Mouse (Mus musculus): ENCODE measurements around the gene Arxes2. TPM values are rescaled to one million over a fixed set of nuclear protein-coding genes. Genes with fewer than 3 reads are reported as not detected.
"Not testable (repeated sequence)": the region's sequence is repeated elsewhere in the genome, so short reads cannot be mapped to it uniquely, and the experiment has no call there.

Gene Arxes2
- polyA plus RNA-seq, 1 experiment from 2014 or later, result 222 TPM

DNA sequence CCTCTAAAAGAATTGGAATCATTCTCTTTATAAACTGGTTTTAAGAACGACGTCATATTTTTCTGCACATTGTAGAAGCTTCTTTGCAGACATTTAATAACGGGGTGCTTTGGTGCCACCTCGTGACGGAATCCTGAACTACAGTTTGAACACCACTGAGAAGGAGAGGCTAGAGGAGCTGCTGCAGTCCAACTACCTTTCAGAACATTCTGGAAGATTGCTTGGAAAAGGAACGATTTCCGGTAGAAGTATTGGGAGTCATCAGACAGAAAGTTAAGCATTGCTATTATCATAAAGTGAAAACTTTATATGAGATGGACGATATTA is 18.4 kb upstream of the Arxes2 start:
- H3K4me1 ChIP-seq (replicated peaks), result no peaks in the 10 kb centered on the region
- ATAC-seq (ENCODE audit: low read depth), result peak; percentile 47; the same call in 1 of the 2 replicates
- H3K36me3 ChIP-seq, result peaks cover 5% of the 10 kb centered on the region; the same call in 1 of the 2 replicates
- peak overlapping the region; percentile 44 for H3K4me2 ChIP-seq
- 0 out of 2 replicates have a peak overlapping the region, but pooled peaks have one; percentile 11 for H3K4me3 ChIP-seq
- no peak overlapping the region for H3K9ac ChIP-seq
- H3K27me3 ChIP-seq, result no peaks in the 10 kb centered on the region
- no peak overlapping the region for H3K27ac ChIP-seq (replicated peaks)
- no peaks in the 10 kb centered on the region for H3K9me3 ChIP-seq
- 24% methylated on average over 8 of the region's 8 CpGs for WGBS

DNA sequence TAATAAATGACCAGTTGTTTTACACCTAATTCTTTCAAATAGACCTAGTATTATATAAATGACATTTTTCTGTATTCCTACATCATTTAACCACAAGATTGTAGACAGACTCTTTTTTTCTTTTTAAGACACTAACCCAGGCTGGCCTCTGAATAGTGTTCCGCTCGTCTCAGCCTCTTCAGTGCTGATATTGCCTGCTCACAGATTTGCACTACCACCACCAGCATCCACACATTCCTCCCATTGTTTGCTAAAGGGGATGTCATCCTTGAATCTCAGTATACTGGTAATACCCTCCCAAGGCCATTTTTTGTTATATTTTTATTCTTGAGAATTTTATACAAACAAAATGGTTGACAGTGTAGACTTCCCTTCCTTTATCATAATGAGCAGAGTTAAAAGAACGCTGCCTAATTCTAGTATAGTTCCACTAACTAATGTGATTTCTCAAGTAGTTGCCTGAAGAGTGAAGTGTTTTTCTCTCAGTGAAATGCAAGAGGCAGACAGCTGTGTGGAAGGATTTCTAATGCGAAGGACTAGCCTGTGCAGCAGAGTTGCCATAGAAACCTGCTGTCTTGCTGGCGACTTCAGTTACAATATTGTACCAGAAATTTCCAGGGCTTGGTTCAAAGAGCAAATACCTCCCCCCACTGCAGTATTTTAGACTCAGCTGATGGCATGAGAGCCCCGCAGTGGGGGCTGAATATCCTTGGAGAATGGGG is 8.9 kb upstream of the Arxes2 start:
- H3K4me3 ChIP-seq, result no peak overlapping the region
- ATAC-seq (ENCODE audit: low read depth), result no peak
- no peak overlapping the region for H3K4me2 ChIP-seq
- H3K9ac ChIP-seq, result no peak overlapping the region
- H3K27ac ChIP-seq (replicated peaks), result 0 out of 2 replicates have a peak overlapping the region, but pooled peaks have one; percentile 9
- no peaks in the 10 kb centered on the region for H3K27me3 ChIP-seq
- 51% methylated on average over 6 of the region's 6 CpGs for WGBS
- no peaks in the 10 kb centered on the region for H3K4me1 ChIP-seq (replicated peaks)
- no peaks in the 10 kb centered on the region for H3K36me3 ChIP-seq
- no peaks in the 10 kb centered on the region for H3K9me3 ChIP-seq

DNA sequence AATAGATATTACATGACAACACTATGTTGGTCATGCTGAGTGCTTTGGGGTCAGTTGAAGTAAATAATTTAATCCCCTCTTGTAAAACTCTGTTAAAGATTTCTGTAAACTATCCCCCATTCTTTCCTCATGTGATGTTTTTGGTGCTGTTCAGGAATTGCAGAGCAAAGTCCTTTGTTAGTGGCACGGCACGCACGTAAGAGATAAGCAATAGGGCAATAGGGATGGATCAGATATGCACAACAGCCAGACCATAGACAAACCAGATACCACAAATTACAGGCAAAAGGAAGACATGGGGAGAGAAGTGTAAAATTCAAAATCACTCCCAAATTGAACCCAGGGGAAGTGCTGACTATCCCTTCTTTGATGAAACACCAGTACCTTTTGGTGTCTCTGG is 7.4 kb upstream of the Arxes2 start:
- WGBS, result 97% methylated on average over 3 of the region's 3 CpGs
- no peak overlapping the region for H3K9ac ChIP-seq
- no peaks in the 10 kb centered on the region for H3K9me3 ChIP-seq
- no peaks in the 10 kb centered on the region for H3K27me3 ChIP-seq
- no peak overlapping the region for H3K4me2 ChIP-seq
- H3K4me1 ChIP-seq (replicated peaks), result no peaks in the 10 kb centered on the region
- no peak overlapping the region for H3K4me3 ChIP-seq
- no peaks in the 10 kb centered on the region for H3K36me3 ChIP-seq
- no peak for ATAC-seq (ENCODE audit: low read depth)
- H3K27ac ChIP-seq (replicated peaks), result no peak overlapping the region

DNA sequence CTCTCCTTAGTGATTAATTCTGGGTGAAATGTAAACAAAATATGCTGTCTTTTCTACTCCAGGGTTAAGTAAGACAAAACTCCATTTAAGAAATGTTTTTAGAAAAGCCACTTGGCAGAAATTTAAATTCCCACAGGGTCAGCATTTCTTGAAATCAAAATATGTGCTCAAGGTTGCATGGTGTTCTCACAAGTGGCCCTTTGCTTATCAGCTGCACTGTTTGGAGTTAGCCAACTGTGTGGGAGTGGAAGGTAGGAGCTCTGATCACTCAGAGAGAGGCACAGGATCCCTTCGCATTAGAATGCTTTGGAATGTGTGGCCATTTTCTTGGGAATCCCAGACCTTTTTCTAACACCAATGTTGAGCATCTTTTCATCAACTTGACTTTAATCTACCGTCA is 3.0 kb upstream of the Arxes2 start:
- no peak overlapping the region for H3K27ac ChIP-seq (replicated peaks)
- no peak overlapping the region for H3K9ac ChIP-seq
- no peak for ATAC-seq (ENCODE audit: low read depth)
- WGBS, result 76% methylated on average over 2 of the region's 2 CpGs
- peaks cover 2% of the 10 kb centered on the region; the same call in 1 of the 2 replicates for H3K4me1 ChIP-seq (replicated peaks)
- no peak overlapping the region for H3K4me2 ChIP-seq
- no peaks in the 10 kb centered on the region for H3K9me3 ChIP-seq
- no peaks in the 10 kb centered on the region for H3K27me3 ChIP-seq
- H3K4me3 ChIP-seq, result no peak overlapping the region
- H3K36me3 ChIP-seq, result no peaks in the 10 kb centered on the region

DNA sequence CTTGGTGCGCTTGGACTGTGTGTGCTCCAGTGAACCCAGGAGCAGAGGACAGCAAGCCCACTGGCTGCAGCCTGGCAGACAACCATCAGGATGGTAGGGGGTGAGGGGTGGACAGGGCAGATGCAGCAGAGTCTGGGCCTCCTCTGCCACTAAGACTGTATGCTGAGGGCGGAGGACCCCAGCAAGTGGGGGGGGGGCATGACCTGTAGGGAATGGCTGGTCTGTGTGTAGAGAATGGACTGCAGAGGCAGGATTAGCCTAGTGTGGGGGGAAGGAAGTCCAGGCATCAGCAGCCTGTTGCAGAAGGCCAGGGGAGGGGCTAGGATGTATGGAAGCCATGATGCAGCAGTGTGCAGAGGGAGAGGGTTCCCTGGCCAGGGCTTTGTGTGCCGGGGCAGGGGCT is 431 bp upstream of the Arxes2 start:
- not testable (repeated sequence) for H3K27me3 ChIP-seq; H3K4me1 ChIP-seq (replicated peaks); H3K27ac ChIP-seq (replicated peaks); H3K4me3 ChIP-seq; H3K9me3 ChIP-seq; H3K9ac ChIP-seq; H3K36me3 ChIP-seq
- 38% methylated on average over 2 of the region's 3 CpGs for WGBS
- ATAC-seq (ENCODE audit: low read depth), result peak; percentile 95
- H3K4me2 ChIP-seq, result peak overlapping the region; percentile 26; the same call in 1 of the 2 replicates

DNA sequence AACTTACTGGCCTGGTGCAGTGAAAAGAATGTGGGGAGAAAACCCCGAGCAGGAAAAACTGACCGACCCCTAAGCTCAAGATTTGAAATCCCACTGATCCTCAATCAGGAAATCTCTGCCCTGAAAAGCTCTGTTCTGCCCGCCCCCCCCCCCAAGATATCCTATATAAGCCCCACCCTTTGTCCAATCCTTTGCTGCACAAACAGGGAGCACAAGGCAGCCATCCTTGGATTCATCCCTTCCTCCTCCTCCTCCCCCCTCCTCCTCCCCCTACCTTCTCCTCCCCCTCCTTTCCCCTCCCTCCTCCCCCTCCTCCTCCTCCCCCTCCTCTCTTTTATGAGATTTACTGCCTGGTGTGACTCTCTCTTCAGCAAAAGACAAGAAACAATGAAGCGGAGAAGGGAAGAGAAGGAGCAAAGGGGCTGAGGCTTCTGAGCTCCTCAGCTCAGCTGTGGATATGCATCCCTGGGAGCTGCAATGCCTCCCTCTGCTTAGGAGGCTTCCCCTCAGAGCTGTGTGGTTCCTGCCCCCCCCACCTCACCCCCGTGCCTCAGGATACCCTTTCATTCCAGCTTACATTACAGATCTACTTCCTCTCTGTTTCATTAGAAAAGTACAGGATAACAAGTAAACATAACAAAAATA is 13.7 kb downstream of the Arxes2 start:
- H3K27ac ChIP-seq (replicated peaks), result 0 out of 2 replicates have a peak overlapping the region, but pooled peaks have one; percentile 38
- H3K27me3 ChIP-seq, result no peaks in the 10 kb centered on the region
- H3K4me1 ChIP-seq (replicated peaks), result no peaks in the 10 kb centered on the region; the same call in 1 of the 2 replicates
- peak; percentile 63 for ATAC-seq (ENCODE audit: low read depth)
- no peaks in the 10 kb centered on the region for H3K36me3 ChIP-seq
- no peaks in the 10 kb centered on the region for H3K9me3 ChIP-seq
- H3K9ac ChIP-seq, result no peak overlapping the region
- no peak overlapping the region for H3K4me3 ChIP-seq
- no peak overlapping the region for H3K4me2 ChIP-seq
- WGBS, result 39% methylated on average over 4 of the region's 5 CpGs

DNA sequence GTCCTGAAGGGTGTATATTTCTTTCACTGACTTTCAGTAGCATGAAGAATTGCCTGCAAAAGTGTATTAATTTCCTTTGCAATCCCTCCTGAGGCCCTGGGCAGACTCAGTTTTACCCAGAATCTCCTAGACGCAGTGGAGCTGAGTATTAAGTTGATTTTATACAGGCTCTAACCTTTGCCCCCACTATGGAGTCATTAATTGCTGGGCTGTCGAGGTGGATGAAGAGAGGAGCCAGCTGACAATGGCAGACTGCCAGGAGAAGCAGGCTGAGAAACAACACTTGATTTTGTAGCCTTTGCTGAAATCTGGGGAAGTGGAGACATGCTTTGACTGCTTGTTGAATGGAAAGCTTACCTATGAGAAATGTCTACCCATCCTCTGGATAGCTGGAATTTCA is 20.8 kb downstream of the Arxes2 start:
- peaks cover 8% of the 10 kb centered on the region; the same call in 1 of the 2 replicates for H3K4me1 ChIP-seq (replicated peaks)
- H3K27me3 ChIP-seq, result no peaks in the 10 kb centered on the region
- WGBS, result 20% methylated on average over 2 of the region's 2 CpGs
- no peaks in the 10 kb centered on the region for H3K36me3 ChIP-seq
- H3K4me3 ChIP-seq, result no peak overlapping the region
- no peak overlapping the region for H3K4me2 ChIP-seq
- H3K9ac ChIP-seq, result no peak overlapping the region
- no peak for ATAC-seq (ENCODE audit: low read depth)
- no peak overlapping the region for H3K27ac ChIP-seq (replicated peaks)
- H3K9me3 ChIP-seq, result no peaks in the 10 kb centered on the region

DNA sequence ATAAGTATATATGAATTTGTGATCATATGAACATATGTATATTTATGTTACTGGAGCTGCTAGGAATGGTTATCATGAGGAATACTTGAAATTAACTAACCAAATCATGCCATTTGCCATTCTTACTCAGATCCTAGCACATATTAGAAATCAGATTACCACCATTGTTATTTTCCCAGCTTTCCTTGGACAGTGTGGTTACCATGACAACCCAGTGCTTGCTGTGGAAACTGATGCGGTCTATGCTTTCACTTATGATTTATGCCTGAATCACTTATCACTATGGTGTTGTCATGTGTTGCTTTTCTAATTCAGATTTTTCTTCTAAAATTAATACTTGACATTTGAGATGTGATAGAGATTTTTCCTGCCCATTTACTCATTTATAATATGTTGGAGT is 36.7 kb downstream of the Arxes2 start:
- ATAC-seq (ENCODE audit: low read depth), result no peak
- Histone ChIP-seq H3K4me2 (no peak overlapping the region), H3K9me3 (no peaks in the 10 kb centered on the region)

DNA sequence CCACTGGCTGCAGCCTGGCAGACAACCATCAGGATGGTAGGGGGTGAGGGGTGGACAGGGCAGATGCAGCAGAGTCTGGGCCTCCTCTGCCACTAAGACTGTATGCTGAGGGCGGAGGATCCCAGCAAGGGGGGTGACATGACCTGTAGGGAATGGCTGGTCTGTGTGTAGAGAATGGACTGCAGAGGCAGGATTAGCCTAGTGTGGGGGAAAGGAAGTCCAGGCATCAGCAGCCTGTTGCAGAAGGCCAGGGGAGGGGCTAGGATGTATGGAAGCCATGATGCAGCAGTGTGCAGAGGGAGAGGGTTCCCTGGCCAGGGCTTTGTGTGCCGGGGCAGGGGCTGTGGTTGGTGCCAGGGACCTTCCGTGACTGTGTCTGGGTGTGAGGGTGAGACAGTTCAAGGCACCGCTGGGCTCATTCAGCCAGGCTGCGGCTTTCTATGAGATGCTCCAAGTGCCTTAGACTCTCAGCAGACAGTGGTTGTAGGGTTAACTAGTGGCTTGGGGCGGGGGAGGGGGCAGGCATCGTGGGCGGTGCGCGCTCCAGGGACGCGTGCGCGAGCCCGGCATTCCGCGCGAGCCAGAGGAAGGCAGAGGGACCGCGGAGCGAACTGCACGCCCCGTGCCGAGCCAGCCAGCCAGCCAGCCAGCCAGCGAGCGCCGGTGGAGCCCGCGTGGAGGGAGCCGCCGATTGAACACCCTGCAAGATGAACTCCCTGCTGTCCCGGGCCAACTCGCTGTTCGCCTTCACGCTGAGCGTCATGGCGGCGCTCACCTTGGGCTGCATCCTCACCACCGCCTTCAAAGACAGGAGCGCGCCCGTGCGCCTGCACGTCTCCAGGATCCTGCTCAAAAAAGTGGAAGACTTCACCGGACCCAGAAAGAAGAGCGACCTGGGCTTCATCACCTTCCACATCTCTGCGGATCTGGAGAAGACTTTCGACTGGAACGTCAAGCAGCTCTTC is 39.5 kb downstream of the Arxes2 start, which contains the start of gene Arxes1:
Gene Arxes1, plus strand, starts transcription at position 569 of the 965 bp plus-strand sequence.
- H3K27me3 ChIP-seq; H3K4me1 ChIP-seq (replicated peaks); H3K9me3 ChIP-seq; H3K36me3 ChIP-seq; H3K27ac ChIP-seq (replicated peaks): not testable (repeated sequence)
- Histone ChIP-seq H3K9ac (0 out of 2 replicates have a peak within 1 kb of the TSS, but pooled peaks have one; percentile 31), H3K4me2 (peak within 1 kb of the TSS; percentile 53), H3K4me3 (peak within 1 kb of the TSS; percentile 34)
- WGBS, result 38% methylated on average over 1 of the region's 49 CpGs
- peak; percentile 94 for ATAC-seq (ENCODE audit: low read depth)

More for the DNA sequence above, 36.7 kb downstream of the Arxes2 start:
- no peak overlapping the region for H3K27ac ChIP-seq (replicated peaks)
- no peak overlapping the region for H3K9ac ChIP-seq
- H3K4me3 ChIP-seq, result no peak overlapping the region
- H3K36me3 ChIP-seq, result no peaks in the 10 kb centered on the region
- 40% methylated on average over 1 of the region's 1 CpGs for WGBS
- H3K4me1 ChIP-seq (replicated peaks), result no peaks in the 10 kb centered on the region
- peaks cover 10% of the 10 kb centered on the region for H3K27me3 ChIP-seq

DNA sequence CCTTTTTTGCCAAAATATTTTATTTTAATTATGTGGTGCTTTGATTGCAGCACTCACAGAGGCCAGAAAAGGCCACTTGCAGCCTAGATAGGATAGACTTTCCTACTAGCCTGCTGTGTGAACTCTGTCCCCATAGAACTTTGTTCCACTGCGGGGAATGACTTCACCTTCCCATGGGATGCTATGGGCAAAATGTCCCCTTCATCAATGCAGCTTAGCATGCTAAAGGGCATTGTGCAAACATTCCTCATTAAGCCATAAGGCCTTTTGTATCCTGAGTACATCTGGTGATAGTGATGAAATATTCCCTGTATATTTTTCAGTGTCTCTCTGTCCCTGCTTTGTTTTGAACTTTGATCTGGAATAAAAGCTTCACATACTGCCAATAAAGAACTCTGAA is 50.1 kb downstream of the Arxes2 start:
- no peak overlapping the region for H3K4me3 ChIP-seq
- no peak overlapping the region for H3K27ac ChIP-seq (replicated peaks)
- peaks cover 9% of the 10 kb centered on the region for H3K27me3 ChIP-seq
- H3K4me2 ChIP-seq, result no peak overlapping the region
- ATAC-seq (ENCODE audit: low read depth), result no peak
- H3K4me1 ChIP-seq (replicated peaks), result no peaks in the 10 kb centered on the region
- no peaks in the 10 kb centered on the region for H3K36me3 ChIP-seq
- H3K9ac ChIP-seq, result no peak overlapping the region
- 95% methylated on average over 1 of the region's 1 CpGs for WGBS
- no peaks in the 10 kb centered on the region for H3K9me3 ChIP-seq
